Mouse (Mus musculus) brain, embryonic 14.5 days (tissue): ENCODE measurements at regions not wholly inside any gene's neighbourhood (a gene's known extent, or its start where the extent isn't known, plus 50 kb on each side); places are given as distances from the start of the nearest gene placed in this dataset.

ENCODE experiments used
- CTCF ChIP-seq: fragments of 200-500 bp; IDR thresholded peaks from 2 replicates; pipeline ENCODE4 v1.5.1; 2012; ENCODE audit warnings: inconsistent platforms, mild to moderate bottlenecking, moderate library complexity, borderline replicate concordance; ENCODE audit not compliant: insufficient read depth, insufficient read length; ENCODE audit errors: extremely low read depth
- POLR2A ChIP-seq: fragments of 200-500 bp; IDR thresholded peaks from 2 replicates; pipeline ENCODE4 v1.6.1; 2012; ENCODE audit warnings: mild to moderate bottlenecking, inconsistent platforms, borderline replicate concordance; ENCODE audit not compliant: poor library complexity, insufficient read depth, insufficient read length, severe bottlenecking; ENCODE audit errors: extremely low read depth

GRCm38 (mm10) chr6:58756309-58757015 is 74.8 kb upstream of the Herc3 start:
- TF ChIP-seq CTCF (no peak), POLR2A (no peak)
